Mouse (Mus musculus) retina, postnatal 7 days (tissue): Measurements from ENCODE around the gene Trmt112.

Experiments used
- DNase-seq: peaks from one replicate; pipeline ENCODE4 v3.0.0-alpha.2; 2012; ENCODE audit warnings: low read depth, low spot score

Trmt112 gene

DNA sequence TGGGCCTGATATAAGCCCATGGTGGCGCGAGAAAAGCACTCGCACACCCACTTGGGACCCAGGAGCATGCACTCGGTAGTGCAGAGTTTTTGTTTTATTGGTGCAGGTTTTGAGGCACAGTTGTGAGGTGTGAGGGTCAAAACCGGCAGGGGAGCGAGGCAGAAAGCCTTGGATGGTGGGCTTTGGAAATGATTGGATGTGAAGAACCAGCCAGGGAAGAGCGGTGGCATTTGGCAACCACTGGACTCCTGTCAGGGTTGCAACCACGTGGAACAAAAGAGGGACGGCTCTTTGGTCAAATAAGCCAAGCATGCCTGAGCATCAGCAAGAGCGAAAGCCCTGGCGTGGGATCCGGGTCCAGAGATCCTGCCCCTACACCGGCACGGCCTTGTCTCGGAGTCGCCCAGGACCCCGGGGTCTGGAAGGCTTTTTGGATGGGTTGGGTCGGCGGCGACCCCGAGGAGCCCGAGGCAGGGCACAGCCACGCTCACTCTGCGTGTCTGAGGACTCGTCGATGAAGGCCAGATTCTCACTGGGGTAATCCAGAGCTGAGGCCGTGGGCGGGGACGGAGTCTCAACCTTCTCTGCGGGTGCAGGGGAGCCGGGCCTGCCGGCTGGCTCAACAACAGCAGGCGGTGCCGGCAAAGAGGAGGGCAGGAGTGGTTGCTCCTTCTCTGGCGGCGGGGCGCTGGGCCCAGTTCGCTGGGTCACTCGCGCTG lies 16.3 kb downstream of the Trmt112 start:
- DNase-seq, result no peak

DNA sequence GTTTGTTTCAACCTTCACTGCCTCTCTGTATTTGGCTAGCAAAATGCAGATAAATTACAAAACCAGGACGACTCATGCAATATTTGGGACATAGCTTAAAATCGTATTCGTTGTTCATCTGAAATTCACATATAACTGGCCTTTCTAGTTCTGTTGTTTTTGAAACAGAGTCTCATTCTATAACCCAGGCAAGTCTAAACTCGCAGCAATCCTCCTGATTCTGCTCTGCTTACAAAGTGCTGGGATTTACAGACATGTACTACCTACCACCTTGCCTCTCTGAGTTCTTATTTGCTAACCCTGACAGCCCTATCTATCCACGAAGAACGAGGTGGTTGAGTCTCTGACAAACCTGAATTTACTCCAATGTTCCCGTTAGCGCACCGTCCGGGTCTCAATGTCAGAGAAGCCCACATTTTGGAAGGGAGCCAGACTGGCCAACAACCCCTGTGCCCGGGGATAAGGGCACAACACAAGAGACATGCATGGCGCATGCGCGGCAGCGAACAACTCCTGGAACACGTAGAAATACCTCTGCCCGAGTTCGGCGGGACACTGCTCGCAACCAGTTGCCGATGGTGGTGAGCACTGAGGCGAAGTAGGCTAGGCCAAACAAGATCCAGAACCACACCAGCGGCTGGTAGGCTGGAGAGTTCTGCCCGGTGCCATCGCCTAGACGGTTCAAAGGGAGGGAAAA lies 17.2 kb downstream of the Trmt112 start:
- no peak for DNase-seq

DNA sequence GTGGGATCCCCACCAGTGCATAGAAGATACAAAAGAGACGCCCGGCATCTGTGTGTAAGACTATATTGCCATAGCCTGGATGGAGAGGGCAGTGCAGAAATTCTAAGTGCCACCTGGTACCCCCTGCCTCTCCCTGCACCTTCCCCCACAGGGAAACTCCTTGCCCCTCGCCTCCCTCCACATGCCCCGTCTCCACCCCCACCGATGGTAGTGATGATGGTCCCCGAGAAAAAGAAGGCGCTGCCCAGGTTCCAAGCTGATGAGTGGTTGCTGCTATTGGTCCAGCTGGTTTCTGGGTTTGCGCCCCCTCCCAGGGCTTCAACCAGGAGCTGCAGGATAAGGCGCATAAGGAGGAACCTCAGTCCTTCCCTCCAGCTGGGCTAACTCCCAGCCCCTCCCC lies 18.6 kb downstream of the Trmt112 start:
- DNase-seq, result no peak

DNA sequence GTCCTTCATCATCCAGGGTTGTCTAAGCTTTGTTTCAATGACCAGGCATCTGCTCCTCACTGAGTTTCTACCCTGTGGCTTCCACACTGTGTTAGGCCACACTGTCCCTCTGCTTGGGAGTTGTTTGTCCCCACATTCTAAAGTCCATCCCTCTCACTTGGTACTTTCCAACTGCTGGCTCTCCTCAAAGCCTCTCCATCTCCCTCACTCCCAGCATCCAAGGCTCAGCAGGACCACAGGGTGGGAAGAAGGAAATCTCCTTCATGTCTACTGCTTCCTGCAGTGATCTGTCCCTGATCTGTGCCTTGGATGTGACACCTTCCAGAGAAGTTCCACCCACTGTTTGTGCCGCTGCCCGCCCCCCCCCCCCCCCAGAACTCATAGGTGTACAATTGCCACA lies 21.5 kb downstream of the Trmt112 start:
- DNase-seq, result no peak

DNA sequence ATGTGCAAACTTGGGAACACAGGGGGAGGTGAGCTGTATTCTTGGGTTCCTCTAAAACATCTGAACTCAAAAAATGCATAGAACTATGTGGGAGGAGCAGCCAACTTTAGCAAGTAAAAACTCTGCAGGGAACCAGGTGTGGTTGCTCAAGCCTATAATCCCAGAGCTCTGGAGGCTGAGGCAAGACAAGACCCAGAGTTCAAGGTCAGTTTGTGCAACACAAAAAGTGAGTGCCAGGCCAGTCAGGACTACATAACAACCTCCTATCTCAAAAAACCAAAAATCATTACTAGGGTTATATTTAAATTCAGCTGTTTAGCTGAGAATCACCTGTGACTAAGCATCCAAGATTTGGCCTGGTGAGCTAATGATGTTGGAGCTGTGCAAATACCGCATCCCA lies 22.5 kb downstream of the Trmt112 start:
- no peak for DNase-seq

DNA sequence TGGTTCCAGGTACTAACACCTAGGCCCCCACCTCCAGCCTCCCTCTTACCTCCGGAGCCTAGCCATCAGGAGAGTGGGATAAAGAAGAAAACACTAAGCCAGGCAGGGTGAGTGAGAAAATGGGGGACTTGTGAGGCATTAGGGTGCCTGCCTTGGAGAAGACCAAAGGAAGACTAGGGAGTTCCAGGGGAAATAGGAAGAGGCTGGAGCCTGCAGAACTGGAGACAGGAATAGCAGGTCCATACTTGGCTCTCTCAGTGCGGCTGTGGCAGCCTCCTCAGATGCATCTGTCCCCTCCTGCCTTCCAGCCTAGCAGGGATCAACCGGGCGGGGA lies 23.6 kb downstream of the Trmt112 start:
- no peak for DNase-seq

DNA sequence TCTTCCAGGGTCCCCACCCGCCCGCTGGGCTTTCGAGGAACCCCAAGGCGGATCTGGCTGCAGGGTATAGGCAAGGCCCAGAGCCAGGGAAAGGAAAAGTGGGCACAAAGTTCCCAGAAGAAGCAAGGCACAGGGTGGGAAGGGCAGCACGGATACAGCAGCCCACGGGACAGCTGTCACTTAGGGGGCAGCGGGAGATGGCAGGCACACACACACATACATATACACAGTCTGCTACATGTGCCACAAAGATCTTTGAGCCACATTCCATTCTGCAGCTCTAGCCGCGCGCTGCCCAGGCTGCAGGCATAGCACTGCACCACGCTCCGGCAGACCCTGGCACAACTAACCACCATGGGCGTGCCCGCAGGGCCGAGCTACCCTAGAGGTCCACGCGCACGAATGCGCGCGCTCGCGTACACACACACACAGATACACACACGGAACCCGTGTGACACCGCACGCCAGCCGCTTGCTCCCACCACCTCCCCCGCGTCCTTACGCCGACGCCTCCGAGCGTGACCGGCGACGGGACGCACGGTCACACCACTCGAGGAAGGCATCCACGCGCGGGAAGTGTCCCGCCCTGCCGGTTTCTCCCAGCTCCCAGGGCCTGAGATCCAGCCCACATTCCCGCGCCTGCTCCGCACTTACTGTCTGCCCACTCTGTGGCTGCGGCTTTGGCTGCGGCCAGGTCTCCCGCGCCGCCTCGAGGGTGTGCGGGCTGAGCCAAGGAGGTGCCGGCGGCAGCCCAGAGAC lies 24.1 kb downstream of the Trmt112 start:
- DNase-seq, result no peak

DNA sequence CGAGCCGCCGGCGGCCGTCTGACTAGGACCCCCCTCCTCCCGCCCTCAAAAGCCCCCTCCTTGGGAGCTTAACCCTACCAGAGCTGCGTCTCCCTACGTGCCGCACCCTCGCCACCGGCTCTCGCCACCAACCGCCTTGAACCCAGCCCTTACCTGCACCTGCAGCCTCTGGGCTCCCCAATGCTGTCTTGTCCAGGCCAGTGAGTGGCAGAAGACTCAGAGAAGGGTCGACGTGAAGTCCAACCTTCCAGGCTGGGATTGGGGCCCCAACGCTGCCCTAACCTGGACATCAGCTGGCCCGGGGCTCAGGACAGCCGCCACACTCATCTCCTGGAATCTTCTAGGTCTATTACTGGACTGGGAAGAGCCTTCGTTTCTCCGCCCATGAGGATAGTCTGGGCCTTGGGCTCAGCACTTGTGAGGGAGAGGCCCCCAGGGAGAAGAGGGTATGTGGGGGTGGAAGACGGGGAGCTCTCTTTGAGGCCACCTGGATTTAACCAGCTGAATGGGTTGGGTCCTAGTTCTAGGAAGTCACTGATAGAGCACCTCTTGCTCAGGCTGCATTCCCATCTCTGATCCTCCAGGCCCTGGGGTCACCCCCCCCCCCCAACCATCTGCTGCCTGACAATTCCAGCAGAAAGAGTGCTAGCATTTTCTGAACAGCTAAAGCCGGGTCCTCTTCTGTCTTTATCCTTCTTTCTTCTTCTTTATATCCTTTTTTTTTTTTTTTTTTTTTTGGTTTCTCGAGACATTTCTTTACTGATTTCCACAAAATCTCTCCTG lies 24.9 kb downstream of the Trmt112 start, which contains the start of gene Kcnk4:
Gene Kcnk4 (minus strand): TSS at position 321 of the 783 bp plus-strand sequence.
- no peak for DNase-seq

DNA sequence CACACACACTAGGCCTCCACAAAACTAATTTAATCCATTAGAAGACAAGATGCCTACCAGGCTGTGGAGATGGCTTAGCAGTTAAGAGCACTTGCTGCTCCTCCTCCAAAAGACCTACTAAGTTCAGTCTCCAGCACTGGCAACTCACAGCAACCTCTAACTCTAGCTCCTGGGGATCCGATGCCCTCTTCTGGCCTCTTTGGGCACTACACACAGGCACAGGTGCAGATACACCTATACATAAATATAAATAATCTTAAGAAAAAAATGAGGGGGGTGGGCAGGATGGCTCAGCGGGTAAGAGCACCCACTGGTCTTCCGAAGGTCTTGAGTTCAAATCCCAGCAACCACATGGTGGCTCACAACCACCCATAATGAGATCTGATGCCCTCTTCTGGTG lies 26.8 kb downstream of the Trmt112 start:
- no peak for DNase-seq

DNA sequence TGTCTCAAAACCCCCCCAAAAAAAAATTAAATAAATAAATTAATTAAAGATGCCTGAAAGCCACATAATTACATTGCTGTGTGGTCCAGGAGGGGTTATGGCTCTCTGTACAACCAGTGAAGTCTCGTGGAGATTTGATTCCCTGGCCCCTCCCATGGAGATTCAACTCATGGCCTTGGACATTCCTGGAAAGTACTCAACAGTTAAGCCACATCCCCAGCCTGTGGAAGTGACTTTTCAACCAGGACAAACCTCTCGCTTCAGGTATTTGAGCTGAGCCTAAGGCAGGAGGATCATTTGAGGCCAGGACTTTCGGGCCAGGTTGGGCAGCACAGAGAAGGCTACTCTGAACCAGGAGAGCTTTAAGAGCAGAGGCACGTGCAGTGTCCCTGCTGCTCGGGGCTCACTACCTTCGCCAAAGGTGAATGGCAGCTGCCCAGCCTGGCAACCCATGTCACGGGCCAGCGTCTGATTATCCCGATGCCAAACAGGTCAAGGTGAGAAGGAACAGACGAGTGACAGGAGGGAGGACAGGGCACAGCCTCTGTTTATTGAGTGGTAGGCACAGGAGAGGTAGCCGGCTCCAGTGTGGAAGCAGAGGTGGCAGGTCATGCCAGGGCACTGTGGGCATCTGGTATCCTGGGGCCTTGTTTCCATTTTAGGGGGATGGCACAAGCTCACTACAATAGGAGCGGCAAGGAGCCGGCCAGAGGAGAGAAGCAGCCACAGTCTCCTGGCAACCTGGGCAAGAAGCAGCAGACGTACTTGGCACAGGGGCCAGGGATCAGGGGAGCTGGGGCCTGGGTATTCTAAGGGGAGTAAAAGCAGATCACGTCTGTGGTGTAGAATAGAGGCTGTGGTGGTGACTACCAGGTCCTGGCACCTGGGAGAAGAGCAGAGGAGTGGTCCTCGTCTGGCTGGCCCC lies 28.3 kb downstream of the Trmt112 start:
- DNase-seq, result no peak

DNA sequence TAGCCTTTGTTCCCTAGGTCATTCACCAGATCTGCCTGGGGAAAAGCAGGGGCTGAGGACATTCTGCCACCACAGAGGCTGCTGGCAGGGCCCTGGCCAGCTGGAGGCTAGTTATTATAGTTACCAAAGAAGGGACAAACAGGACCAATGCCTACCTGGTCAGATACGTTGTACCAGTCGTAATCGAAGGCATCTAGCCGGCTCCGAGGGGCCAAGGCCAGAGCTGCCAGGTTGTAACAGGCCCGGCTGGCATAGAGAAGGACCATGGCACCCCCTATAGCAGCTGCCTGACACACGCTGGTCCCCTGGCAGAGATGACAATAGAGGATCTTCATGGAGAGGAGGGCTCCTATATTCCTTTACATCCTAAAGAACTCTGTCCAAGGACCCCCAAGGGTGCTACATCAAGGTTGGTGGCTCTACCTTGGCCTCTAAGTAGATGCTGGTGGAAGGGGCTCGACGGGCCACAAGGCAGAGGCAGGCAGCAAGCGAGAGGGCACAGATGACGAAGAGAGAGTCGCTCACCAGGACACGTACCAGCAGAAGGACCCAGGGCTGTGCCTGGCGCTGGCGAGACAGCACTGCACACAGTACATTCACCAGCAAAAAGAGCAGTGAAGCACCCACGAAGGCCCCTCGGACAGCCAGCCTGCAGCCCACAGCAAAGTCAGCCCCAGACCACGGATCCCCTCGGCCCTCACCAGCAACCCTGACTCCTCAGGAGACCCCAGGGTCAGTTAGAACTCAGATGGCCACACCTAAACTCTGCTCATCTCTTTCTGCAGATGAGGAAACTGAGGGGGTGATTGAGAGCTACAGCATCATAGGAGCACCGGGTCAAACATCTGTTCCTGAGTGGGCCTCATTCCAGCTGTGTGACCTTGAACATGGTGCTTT lies 29.9 kb downstream of the Trmt112 start:
- no peak for DNase-seq

DNA sequence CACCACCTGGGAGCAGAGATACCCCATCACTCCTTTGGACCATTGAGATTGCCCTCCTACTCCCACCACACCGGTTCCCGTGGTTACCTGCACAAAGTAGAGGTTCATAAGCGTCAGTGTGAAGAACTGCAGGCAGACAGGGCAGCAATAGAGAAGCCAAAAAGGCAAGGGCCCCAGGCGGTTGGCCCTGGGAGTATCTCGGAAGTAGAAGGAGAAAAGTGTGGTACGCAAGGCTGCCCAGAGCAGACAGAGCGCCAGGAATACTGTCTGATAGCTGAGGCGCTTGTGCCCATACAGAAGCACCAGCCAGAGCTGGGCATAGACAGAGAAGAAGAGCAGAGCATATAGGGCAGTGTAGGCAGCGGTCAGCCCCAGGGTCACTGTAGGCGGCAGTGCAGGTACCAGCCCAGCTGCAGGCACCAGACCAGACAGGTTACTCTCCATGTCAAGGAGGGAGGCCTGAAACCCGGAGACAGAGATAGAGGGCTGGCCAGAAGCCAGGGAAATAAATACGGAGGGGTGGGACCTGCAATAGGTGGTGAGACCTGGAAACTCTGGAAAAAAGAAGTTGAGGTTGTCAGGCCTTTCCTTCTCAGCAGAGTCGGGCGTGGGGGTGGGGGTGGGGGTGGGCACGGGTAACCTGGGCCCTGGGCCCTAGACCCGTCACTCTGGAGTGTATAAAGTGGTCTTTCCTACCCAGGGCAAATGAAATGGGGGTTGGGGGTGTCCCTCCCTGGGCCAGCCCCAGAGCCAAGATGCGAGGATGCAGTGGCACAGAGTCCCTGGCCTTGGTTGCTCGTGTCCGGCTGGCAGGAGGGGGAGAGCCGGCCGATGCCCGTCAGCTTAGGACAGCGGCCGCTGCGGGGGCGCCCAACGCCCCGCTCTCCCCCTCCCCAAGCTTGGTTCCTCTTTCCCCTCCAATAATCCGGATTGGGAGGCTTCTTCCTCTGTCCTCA lies 31.2 kb downstream of the Trmt112 start:
- no peak for DNase-seq

DNA sequence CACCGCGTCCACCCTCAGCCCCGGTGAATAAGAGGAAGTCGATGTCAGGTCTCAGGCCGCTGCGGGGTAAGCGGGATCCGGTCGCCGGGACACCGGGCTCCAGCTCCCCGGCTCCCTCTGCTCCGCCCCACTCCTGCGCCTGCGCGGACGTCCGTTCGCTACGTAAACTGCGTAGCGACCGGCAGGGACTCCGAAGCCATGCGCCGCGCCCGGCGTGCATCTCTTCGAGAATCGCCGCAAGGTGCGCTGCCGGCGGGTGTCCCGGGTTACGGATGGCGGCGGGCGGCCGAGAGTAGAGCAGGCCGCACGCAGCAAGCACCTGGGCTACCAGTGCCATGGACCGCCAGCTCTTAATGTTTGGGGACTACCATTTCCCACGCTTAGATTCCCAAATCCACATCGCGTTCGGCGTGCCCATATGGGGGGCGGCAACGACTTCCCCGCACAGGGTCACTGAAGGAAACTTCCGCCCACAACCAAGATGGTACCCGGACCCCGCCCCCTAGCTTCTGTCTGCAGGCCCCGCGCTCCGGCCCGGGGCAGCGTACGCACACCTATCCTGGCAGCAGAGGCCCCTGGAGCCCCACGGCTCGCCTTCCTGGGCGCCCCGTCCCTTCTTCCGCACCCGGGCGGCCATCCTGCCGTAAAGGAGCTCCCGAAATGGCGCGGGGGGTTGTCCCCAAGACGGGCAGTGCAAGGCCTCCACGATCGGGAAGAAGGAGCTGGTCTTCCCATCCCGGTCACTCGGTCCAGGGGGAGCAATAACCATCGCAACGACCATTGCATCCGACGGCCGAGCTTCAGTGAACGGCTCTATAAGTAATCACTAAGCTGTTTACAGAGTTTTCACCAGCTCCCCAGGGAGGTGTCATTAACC lies 32.1 kb downstream of the Trmt112 start, which contains the start of gene Bad:
Gene Bad (plus strand): TSS at position 490 of the 877 bp plus-strand sequence.
- DNase-seq, result peak; percentile 94

DNA sequence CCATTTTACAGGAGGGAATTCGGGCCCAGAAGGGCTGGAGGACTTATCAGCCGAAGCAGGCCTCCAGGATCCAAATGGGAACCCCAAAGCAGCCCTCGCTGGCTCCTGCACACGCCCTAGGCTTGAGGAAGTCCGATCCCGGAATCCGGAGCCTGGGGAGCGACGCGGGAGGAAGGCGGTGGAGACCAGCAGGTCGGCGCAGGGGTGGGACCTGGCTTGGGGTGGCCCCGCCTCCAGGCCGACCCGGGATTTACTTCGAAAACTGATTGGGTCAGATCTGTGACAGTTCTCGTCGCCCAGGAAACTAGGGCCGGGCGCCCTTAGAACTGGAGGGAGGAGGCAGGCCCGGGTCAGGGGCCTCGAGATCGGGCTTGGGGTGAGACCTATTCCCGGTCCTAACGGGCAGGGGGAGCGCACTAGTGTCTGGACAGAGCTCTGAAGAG lies 32.8 kb downstream of the Trmt112 start, which contains the start of gene Gpr137:
Gene Gpr137 (minus strand): TSS at position 232 of the 443 bp plus-strand sequence.
- DNase-seq, result peak; percentile 76

DNA sequence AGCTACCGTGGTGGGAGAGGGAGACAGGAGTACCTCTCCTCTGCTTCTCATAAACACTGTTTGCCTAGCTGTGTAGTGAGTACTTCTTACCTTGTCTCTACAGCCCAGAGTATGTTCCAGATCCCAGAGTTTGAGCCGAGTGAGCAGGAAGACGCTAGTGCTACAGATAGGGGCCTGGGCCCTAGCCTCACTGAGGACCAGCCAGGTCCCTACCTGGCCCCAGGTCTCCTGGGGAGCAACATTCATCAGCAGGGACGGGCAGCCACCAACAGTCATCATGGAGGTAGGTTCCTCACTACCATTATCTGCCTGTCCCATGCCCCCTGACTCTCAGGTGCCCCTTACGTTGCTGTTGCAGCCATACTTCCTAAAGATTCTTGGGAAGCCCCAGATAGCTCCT lies 33.3 kb downstream of the Trmt112 start:
- no peak for DNase-seq

DNA sequence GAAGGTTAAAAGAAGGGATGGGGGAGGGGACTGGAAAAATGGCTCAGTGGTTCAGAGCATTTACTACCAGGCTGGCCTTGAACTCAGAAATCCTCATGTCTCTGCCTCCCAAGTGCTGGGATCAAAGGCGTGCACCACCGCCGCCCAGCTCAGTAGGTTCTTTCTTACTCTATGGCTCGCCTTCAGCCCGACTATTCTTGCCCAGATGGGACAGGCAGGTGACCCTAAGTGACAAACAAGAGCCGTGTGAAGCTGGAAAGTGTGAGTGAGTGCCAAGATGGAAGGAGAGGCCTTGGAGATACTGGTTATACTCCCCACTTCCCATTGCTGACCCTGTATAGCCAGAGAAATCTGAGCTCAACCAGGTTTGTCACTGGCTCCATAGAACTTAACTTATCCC lies 34.2 kb downstream of the Trmt112 start:
- DNase-seq, result no peak

DNA sequence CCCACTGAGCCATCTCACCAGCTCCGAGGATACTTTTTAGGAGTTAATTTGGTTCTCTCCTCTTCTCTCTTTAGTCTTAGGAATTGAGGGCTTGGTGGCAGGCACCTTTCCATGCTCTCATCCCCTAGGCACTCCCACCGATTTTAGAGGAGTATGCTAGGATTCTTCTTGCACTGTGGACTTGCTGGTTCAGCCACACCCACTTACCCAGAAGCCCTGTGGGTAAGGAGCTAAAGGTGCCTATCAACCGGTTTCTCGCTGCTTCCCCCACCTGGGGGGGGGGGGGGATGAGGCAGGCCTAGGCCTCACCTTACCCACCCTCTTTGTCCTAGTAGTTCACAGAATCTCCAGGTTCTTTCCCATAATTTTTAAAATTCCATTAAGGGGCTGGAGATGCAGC lies 38.2 kb downstream of the Trmt112 start:
- no peak for DNase-seq
